Mouse (Mus musculus): ENCODE data around the gene Ccdc71l.

DNA sequence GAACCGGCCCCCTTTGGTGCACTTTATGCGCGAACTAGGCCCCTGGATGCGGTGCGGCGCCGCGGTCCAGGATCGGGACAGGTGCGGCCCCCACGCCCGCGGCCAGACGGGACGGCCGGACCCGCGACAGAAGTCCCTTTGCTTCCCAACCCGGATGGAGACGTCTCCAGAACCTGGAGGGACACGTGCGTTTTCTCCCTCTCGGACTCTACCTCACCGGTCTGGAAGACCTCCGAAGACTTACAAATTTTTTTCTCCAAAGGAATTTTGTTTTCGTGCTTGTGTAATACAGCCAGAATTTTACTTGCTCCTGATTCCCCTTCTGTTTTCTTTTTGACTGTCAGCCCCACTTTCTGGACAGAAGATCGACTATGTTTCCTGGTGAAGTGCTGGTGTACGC is 1.2 kb downstream of the Ccdc71l start:
- TF ChIP-seq POLR2A (IDR thresholded peaks at IDR 0.05; ENCODE audit: insufficient read length, low read depth): no peak
- TF ChIP-seq USF1 (IDR thresholded peaks at IDR 0.05; ENCODE audit: low read depth): no peak
- no peak for TF ChIP-seq MYOG (IDR thresholded peaks at IDR 0.05; ENCODE audit: control insufficient read depth in 1 of 3, insufficient read depth in 1 of 3, insufficient read length in 2 of 3, low read depth in 2 of 3)
- no peak for TF ChIP-seq REST (IDR thresholded peaks at IDR 0.05; ENCODE audit: insufficient read depth, insufficient read length)
- TF ChIP-seq POLR2AphosphoS2 (IDR thresholded peaks at IDR 0.05; ENCODE audit: insufficient read length, low read depth): no peak
- no peak for TF ChIP-seq TCF12 (IDR thresholded peaks at IDR 0.05; ENCODE audit: insufficient read depth, poor library complexity, severe bottlenecking)

Measured in myocyte (in vitro differentiated cells).